Mouse (Mus musculus): ENCODE measurements around the gene Taldo1.

The Taldo1 gene

GRCm38 (mm10) chr7:141426948-141427730, 35.1 kb downstream of the Taldo1 start:
- DNase-seq, result no peak

GRCm38 (mm10) chr7:141428701-141429100, 36.7 kb downstream of the Taldo1 start:
- DNase-seq, result no peak

- DNase-seq, result peak; percentile 44 to 56
Measured at GRCm38 (mm10) chr7:141429310-141429709, 37.3 kb downstream of the Taldo1 start, which contains the start of gene Cend1. Gene Cend1, minus strand, starts transcription at chr7:141429491.

GRCm38 (mm10) chr7:141429840-141430584, 38.0 kb downstream of the Taldo1 start:
- DNase-seq, result no peak

GRCm38 (mm10) chr7:141430585-141431240, 38.7 kb downstream of the Taldo1 start:
- DNase-seq, result no peak

GRCm38 (mm10) chr7:141431434-141432185, 39.6 kb downstream of the Taldo1 start:
- no peak for DNase-seq

GRCm38 (mm10) chr7:141432186-141432611, 40.2 kb downstream of the Taldo1 start:
- DNase-seq, result no peak

GRCm38 (mm10) chr7:141432741-141433516, 40.9 kb downstream of the Taldo1 start:
- no peak for DNase-seq

GRCm38 (mm10) chr7:141433517-141434400, 41.8 kb downstream of the Taldo1 start:
- no peak for DNase-seq

- DNase-seq, result no peak
Measured at GRCm38 (mm10) chr7:141434464-141434863, 42.5 kb downstream of the Taldo1 start.

- peak; percentile 53 to 61 for DNase-seq
Measured at GRCm38 (mm10) chr7:141435129-141435855, 43.3 kb downstream of the Taldo1 start.

GRCm38 (mm10) chr7:141435856-141436522, 44.0 kb downstream of the Taldo1 start:
- DNase-seq, result no peak

GRCm38 (mm10) chr7:141436523-141436892, 44.5 kb downstream of the Taldo1 start:
- no peak for DNase-seq

- peak; percentile 87 to 89 for DNase-seq
Measured at GRCm38 (mm10) chr7:141437178-141438120, 45.5 kb downstream of the Taldo1 start, which contains the start of gene Slc25a22. Gene Slc25a22, minus strand, starts transcription at chr7:141437892.

- no peak for DNase-seq
Measured at GRCm38 (mm10) chr7:141438201-141438968, 46.4 kb downstream of the Taldo1 start.

GRCm38 (mm10) chr7:141439140-141439679, 47.2 kb downstream of the Taldo1 start:
- no peak for DNase-seq

- DNase-seq, result no peak
Measured at GRCm38 (mm10) chr7:141439811-141440210, 47.8 kb downstream of the Taldo1 start.
